Mouse (Mus musculus) left cerebral cortex, postnatal 14 days (tissue): Measurements from ENCODE around the gene Stx11. TPM values are rescaled to one million over a fixed set of nuclear protein-coding genes. Genes with fewer than 3 reads are reported as not detected.

Experiments used
- DNase-seq, 2 experiments: peaks; one replicate each; pipeline ENCODE4 v3.0.0; 2021 to 2022; ENCODE audit warnings: low spot score in 2 of 2, mixed read lengths in 1 of 2
- intact Hi-C: fragments of 180-260 bp; cut with DNase I; formaldehyde crosslinking; loops from one replicate; pipeline ENCODE4 v1.15.1; 2025
- total RNA-seq, 2 experiments: library from RNA; stranded (reverse); gene quantifications; 2 replicates each; pipeline ENCODE4 v1.2.3; 2021

Stx11 gene
- total RNA-seq, 2 experiments from 2014 or later: 0.21 to 0.35 TPM

DNA sequence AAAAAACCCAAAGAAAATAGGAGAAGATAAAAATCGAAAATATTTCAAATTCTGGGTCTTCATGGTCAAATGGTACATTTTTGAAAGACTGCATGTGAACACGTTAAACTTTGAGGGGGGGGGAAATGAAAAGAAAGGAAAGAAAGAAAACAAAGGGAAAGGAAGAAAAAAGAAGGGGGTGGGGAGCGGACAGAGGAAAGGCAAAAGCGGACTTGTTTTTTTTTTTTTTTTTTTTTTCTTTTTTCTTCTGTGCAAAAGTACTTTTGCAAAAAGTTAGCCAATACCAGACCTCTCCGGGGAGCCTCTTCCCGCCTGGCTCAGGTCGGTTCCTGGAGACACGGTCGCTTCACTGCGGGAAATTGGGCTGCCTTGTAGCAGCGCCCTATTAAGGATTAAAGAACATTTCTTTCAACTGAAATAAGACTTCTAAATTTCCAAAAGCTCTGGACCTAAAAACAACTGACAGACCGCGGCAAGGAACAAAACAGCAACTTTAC, 42.0 kb downstream of the Stx11 start:
- no peak for DNase-seq
- intact Hi-C loops: loop anchor here (5.0 kb wide), 1 partner anchor 75 kb away; no protein-coding TSS in a partner anchor

DNA sequence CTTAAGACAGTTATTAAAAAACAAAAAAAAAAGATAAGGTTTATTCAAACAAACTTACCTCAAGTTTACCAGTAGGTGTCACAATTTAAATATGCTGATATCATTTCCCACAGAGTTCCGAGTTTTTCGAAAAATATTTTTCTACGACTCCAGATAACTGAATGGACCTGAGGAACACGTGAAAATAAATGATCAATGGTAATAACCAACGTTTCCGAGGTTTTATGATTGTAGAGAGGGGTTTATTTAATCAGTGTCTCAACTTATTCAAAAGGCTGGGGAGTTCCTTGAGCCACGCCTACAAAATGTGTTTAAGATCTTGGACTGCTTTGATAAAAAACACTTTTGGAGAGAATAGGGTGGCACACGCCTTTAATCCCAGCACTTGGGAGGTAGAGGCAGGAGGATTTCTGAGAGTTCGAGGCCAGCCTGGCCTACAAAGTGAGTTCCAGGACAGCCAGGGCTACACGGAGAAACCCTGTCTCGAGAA, 42.5 kb downstream of the Stx11 start:
- no peak for DNase-seq
- intact Hi-C loops: loop anchor here (5.0 kb wide), 1 partner anchor 76 kb away; no protein-coding TSS in a partner anchor

DNA sequence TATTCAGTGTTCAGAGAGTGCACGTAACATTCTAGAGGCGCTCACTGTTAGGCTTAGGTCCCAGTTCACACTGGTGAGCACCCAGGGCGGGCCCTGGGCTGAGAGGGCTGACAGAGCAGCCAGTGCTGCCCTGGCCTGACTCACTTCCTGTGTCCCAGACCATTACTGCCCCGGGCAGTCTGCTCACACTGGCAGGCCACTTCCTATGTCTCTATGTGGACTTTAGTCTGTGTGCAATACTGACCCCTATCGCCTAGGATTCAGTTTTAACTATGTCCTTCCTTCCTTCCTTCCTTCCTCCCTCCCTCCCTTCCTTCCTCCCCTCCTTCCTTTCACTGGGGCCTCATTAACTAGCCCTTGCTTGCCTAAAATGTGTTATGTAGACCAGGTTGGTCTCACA, 44.8 kb downstream of the Stx11 start:
- intact Hi-C loops: loop anchor here (5.0 kb wide), 1 partner anchor 52 kb away; the partner anchor contains the start of gene Utrn
- DNase-seq: peak in 1 of 2 experiments; percentile 28

DNA sequence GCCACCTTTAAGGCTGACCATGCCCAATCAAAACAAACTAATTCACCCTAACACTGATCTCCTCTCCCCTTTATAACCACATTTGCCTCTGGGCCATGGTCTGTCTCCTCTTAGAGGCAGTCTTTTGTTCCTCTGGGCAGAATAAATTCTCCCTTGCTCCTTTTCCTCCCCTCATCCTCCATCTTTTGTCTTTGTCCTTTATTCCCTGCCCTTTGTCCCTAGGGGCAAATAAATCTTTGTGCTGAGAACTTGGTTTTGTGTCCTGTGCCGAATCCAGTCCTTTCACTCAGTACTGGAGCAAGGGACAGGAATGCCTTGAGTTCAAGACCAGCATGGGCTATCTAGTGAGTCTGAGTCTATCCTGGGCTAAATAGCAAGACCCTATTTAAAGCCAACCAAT, 46.5 kb downstream of the Stx11 start:
- intact Hi-C loops: loop anchor here (5.0 kb wide), 1 partner anchor 50 kb away; the partner anchor contains the start of gene Utrn
- no peak for DNase-seq

DNA sequence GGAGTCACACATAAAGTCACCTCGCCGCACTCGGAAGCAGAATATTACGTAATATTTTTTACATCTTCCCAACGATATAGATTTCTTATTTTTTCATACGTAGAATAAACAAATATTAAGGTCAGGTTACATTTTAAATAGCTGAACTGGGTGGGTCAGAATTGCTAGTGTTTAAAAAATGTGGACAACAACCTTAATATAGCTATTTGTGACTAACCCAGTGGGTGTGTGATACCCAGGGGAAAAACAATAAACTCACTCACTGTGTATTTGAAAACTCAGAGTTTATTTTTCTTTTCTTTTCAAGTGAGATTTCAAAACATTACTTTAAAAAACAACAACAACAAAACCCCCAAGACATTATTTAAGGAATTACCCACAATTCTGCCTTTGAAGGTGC, 47.7 kb downstream of the Stx11 start:
- no peak for DNase-seq
- intact Hi-C loops: loop anchor here (5.0 kb wide), 1 partner anchor 49 kb away; the partner anchor contains the start of gene Utrn

DNA sequence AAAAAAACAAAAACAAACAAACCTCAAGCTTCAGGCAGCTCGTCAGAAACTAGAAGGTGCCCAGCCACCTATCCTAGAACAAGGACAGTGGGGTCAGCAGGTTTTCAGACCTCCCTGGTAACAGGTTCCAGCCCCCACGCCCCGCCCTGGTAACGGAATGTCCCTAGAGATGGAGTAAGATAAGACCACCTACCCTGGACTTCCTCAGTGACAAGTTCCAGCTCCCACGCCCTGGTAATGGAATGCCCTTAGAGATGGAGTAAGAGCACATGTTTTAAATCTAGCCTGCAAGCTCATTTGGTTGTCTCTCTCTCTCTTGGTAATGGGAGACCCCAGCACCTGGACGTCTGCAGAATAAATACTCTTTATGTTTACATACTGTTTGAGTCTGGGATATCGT, 48.3 kb downstream of the Stx11 start:
- DNase-seq: no peak
- intact Hi-C loops: loop anchor here (5.0 kb wide), 1 partner anchor 49 kb away; the partner anchor contains the start of gene Utrn

DNA sequence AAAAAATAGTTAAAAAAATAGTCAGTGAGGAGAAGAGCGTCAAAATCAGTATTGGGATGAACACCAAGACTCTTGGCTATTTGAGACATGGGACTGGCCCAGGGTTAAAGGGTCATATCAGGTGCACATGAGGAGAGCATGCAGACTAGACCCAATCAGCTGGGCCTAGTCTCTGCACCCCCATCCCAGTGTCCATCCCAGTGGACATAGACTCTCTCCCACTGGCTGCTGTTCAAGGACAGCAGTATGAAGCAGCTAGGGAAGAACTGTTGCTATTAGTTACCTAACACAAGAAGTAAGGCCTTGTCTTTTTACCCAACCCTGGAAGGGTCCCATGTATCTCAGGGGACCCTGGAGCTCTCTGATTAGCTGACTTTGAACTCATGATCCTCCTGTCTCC, 49.9 kb downstream of the Stx11 start:
- no peak for DNase-seq
- intact Hi-C loops: no loop called here

DNA sequence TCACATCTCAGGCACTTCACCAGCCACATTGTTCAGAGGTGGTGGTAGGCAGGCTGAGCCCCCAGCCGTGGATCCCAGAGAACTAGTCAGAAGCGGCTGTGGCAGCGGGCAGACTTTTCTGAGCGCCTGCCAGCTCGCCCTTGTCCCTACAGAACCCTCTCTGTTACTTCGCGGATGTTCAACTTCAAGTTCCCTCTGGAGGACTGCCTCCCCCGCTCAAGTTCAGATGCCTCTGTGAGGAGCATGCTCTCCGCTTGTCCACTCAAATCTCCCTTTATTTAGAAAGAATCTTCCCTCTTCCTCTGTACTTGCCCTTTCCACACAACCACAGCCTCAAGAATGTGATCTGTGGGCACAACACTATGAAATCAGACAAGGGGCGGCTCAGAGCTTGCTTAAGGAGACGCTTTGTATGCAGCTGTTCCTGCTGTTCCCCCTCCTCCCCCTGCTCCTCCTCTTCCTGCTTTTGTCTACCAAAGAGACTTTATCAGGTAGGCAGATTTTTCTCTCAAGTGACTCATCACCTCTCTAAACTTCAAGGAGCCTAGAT, 52.0 kb downstream of the Stx11 start:
- peak; percentile 45 to 49 for DNase-seq
- intact Hi-C loops: no loop called here

DNA sequence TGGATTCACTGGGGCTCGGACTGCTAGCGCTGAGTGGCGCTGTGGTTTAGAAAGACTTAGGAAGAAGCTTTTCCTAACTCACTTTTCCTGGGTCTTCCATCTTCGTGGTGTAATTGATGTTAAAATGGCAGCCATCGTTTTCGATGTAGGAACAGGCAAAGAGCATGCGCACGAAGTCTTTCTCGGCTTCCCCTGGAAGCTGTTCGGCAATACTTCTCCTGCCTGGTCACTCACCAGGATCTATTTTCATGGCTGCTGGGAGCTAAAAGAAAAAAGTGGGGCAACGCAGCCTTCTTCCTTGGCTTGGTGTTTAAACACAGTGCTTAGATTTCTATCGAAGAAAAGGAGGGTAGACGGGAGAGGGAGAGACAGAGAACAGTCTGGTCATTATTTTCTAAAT, 52.6 kb downstream of the Stx11 start:
- intact Hi-C loops: no loop called here
- DNase-seq: no peak

DNA sequence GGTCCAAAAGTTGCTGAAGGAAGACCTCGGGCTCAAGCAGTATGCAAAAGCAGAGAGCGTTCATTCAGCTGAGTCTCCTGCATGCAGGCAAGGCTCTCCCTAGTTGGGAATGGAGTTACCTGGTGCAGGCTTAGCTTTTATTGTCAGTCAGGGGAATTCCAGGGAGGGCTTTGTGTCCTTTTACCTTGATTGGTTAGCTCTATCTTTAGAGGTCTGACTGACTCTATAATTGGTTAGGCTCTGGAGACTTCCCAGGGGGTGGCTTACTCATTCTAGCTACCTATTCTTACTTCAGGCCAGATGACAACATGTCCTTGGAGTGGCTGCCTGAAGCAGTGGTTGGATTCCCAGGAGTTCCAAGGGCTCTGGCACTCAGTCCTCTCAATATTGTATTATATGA, 54.2 kb downstream of the Stx11 start:
- intact Hi-C loops: no loop called here
- no peak for DNase-seq

DNA sequence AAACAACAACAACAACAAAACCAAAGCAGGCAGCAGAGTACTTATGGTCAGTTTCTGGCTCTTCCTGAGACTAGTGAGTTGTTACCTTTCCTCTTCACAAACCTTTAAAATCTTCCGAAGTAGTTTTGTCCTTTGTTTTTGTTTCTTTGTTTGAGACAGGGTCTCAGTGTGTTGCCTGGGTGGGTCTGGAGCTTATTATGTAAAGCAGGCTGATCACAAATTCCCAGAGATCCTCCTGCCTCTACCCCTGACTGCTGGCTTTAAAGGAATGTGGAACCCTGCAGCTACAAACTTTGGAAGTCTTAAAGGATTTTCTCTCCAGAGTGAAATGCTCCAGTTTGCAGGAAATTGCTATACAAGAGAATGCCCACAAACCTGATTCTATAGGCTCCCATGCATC, 54.9 kb downstream of the Stx11 start:
- intact Hi-C loops: no loop called here
- DNase-seq: no peak

DNA sequence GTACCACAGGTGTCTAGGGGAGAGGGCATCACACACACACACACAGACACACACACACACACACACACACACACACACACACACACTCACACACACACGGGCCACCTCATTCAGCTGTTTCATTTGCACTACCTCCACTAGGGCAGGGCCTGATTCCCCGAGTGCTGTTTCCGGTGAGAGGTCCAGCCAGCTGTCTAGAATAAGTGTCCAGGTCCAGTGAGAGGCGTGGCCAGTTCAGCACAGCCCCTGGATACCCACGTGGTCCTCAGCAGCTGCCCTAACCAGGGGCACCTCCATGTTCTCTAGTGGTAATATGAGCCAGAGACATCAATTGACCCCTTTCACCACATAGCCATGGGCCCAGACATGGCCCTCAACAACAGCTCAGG, 60.0 kb downstream of the Stx11 start:
- no peak for DNase-seq
- intact Hi-C loops: no loop called here

DNA sequence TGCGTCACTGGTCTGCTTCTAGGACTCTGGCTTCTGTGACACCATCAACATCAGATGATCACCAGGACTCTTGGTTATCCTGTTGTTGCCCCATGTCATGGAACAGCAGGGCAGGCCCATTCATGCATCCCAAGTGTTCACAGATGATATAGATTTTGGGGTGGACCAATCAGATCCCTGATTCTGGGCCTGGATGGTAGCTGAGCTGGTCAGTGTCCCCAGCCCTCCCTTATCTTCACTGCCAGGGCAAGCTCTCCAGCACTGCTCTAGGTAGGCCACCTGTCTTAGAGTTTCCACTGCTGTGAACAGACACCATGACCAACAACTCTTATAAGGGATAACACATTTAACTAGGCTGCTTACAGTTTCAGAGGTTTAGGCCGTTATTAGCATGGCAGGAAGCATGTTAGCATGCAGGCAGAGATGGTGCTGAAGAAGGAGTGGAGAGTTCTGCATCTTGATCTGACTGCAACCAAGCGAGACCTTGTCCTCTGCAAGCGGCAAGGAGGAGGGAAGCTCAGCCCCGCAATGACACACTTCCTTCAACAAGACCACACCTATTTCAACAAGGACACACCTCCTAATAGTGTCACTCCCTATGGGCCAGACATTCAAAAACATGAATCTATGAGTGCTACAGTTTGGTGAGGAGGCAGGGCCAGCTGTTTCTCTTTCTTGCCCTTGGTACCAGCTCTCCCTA, 60.5 kb downstream of the Stx11 start:
- no peak for DNase-seq
- intact Hi-C loops: no loop called here

DNA sequence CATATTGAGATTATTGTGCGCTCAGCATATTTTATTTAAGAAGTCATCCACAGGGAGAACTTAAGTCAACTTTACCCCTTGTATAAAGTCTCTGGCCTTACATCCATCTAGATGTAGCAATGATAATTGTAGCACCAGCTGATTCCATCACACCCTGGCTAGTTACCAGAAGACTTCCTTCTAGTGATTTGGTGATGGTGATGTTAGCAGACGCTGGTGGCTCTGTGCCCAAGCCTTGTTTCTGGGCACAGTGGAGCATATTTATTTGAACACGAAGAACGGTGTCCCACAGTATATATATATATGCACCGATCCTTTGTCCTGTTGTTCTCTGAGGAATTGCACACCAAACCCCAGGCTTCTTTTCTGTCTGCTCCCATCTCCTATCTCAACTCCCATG, 64.2 kb downstream of the Stx11 start:
- intact Hi-C loops: no loop called here
- DNase-seq: no peak

DNA sequence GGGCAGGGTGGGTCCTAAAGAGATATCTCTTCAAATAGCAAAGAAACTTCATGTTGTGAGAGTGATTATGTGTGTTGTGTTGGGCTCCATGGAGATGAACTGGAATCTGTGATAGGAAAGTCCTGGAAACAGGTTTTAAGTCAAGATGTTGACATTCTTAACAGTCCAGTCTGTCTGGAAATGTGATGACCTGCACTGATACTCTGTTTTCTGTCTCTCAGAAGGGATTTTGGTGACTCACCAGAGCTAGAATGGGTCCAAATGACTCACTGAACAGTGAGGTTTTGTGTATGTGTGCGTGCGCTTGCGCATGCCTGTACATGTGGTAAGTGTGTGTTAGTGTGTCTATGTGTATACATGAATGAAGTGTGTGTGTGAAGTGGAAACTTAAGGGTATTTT, 70.8 kb downstream of the Stx11 start:
- no peak for DNase-seq
- intact Hi-C loops: no loop called here

DNA sequence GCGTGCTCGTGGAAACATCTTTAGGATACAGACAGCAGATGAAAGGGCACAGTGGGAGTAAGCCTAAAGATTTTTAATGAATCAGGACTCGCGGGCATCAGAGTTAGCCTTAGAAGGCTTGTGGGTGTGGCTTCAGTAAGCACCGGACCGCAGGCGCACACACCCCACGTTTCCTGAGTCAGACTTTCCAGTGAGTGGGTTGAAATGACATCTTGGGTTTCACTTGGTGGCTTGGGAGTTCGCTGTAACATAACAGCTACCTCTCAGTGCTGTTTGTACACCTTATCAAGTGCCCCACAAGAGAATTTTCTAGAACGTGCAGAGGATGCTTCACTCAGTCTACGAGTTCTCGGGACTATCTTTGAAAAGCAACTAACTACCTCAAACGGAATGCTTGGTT, 75.7 kb downstream of the Stx11 start:
- DNase-seq: no peak
- intact Hi-C loops: no loop called here

Other genes with a start within 250 kb of the Stx11 start
- 10 to 100 TPM; 47.9 to 50.3 TPM for gene Utrn, start 94.9 kb downstream of the Stx11 start, total RNA-seq
- 1 to 10 TPM; 8.2 to 8.9 TPM for gene Sf3b5, start 41.0 kb upstream of the Stx11 start, total RNA-seq
- gene Plagl1, start 96.2 kb upstream of the Stx11 start, total RNA-seq: 10 to 100 TPM; 14.6 to 25.2 TPM
- not detected for gene Zc2hc1b, start 213.7 kb upstream of the Stx11 start, total RNA-seq
- gene Ltv1, start 228.9 kb upstream of the Stx11 start, total RNA-seq: 10 to 100 TPM; 17.9 to 25.7 TPM